Mouse (Mus musculus): Measurements from ENCODE around the gene Cyp2c54.

GRCm38 (mm10) chr19:40088381-40088780, 14.8 kb upstream of the Cyp2c54 start:
- TF ChIP-seq CTCF (IDR thresholded peaks at IDR 0.05 in 2 of 3, conservative IDR thresholded peaks at IDR 0.05 in 1 of 3; ENCODE audit: control insufficient read depth in 1 of 3, insufficient read depth in 1 of 3, low read depth in 2 of 3, low read length in 3 of 3, poor library complexity in 1 of 3, severe bottlenecking in 1 of 3), result no peak
- TF ChIP-seq MEF2A (IDR thresholded peaks at IDR 0.05; ENCODE audit: extremely low read depth, insufficient replicate concordance, low read depth, low read length, poor library complexity, severe bottlenecking), result no peak
- no peak for TF ChIP-seq USF2 (IDR thresholded peaks at IDR 0.05; ENCODE audit: borderline replicate concordance in 1 of 2, insufficient read depth in 1 of 2, low read depth in 1 of 2, low read length in 2 of 2)
- no peak for TF ChIP-seq EP300 (IDR thresholded peaks at IDR 0.05; ENCODE audit: low read depth in 1 of 2, low read length in 2 of 2)

Data from MEL (cell line).